Mouse (Mus musculus) forebrain, embryonic 16.5 days (tissue): ENCODE data around the gene Zfp369. TPM values are rescaled to one million over a fixed set of nuclear protein-coding genes. Genes with fewer than 3 reads are reported as not detected.
A peak's percentile ranks its signal among the peaks of the same experiment; 100 is the strongest.
"Not testable (repeated sequence)": the region's sequence is repeated elsewhere in the genome, so short reads cannot be mapped to it uniquely, and the experiment has no call there.

Experiments used
- ATAC-seq: fragments of 200-750 bp; cut with Nextera tagmentation; 2 replicates; pipeline ENCODE4 v1.8.0; 2017; ENCODE audit warnings: mild to moderate bottlenecking, moderate library complexity
- H3K27ac ChIP-seq: fragments of 300-500 bp; sonication (generic); 2 replicates; pipeline ENCODE4 v1.5.1; 2014; ENCODE audit warnings: low read length, control low read depth
- H3K27me3 ChIP-seq: fragments of 300-500 bp; sonication (generic); replicated peaks from 2 replicates; pipeline ENCODE4 v1.6.1; 2014; ENCODE audit warnings: low read length; ENCODE audit not compliant: control insufficient read depth, insufficient read depth
- H3K36me3 ChIP-seq: fragments of 300-500 bp; sonication (generic); 2 replicates; pipeline ENCODE4 v1.6.1; 2014; ENCODE audit not compliant: control insufficient read depth, insufficient read depth
- H3K4me1 ChIP-seq: fragments of 300-500 bp; sonication (generic); replicated peaks from 2 replicates; pipeline ENCODE4 v1.6.1; 2014; ENCODE audit warnings: low read length; ENCODE audit not compliant: control insufficient read depth, insufficient read depth
- H3K4me2 ChIP-seq: fragments of 300-500 bp; sonication (generic); 2 replicates; pipeline ENCODE4 v1.6.1; 2014; ENCODE audit warnings: mild to moderate bottlenecking, low read length, control low read depth
- H3K4me3 ChIP-seq: fragments of 300-500 bp; sonication (generic); replicated peaks from 2 replicates; pipeline ENCODE4 v1.5.1; 2014; ENCODE audit warnings: mild to moderate bottlenecking, low read length, control low read depth
- H3K9ac ChIP-seq: fragments of 300-500 bp; sonication (generic); replicated peaks from 2 replicates; pipeline ENCODE4 v1.6.1; 2014; ENCODE audit warnings: low read depth, low read length, control low read depth
- H3K9me3 ChIP-seq: fragments of 300-500 bp; sonication (generic); 2 replicates; pipeline ENCODE4 v1.6.1; 2016; ENCODE audit warnings: low read length; ENCODE audit not compliant: control insufficient read depth
- WGBS: fragments of 180-500 bp; shearing (Covaris S2); extraction: QIAGEN DNeasy Blood & Tissue Kit; methylation state at CpG from one replicate; pipeline ENCODE4 v1.1.7; 2014; 5-methylcytosine and 5-hydroxymethylcytosine counted together
- polyA plus RNA-seq: library from polyadenylated mRNA; unstranded; fragments of >200 nt; fragmentation: Nextera tagmentation; extraction: Ambion mirVana; gene quantifications from 2 replicates; pipeline ENCODE4 v1.2.1, GENCODE M21; 2015

Gene Zfp369
- polyA plus RNA-seq, 1 experiment from 2014 or later: 21.2 TPM

GRCm38 (mm10) chr13:65259239-65259638, 19.4 kb upstream of the Zfp369 start, which contains the start of gene Gm10775:
Gm10775 (plus strand) TSS chr13:65259539.
- no peaks in the 10 kb centered on the region for H3K27me3 ChIP-seq
- no peaks in the 10 kb centered on the region for H3K4me1 ChIP-seq
- H3K36me3 ChIP-seq: peaks cover 19% of the 10 kb centered on the region
- peaks cover 52% of the 10 kb centered on the region for H3K9me3 ChIP-seq
- H3K27ac ChIP-seq: no peak within 1 kb of the TSS
- peak within 1 kb of the TSS; percentile 39 for H3K4me2 ChIP-seq
- no peak within 1 kb of the TSS for H3K9ac ChIP-seq
- H3K4me3 ChIP-seq: peak within 1 kb of the TSS; percentile 28
- 45% methylated on average over 29 of the region's 29 CpGs for WGBS
- ATAC-seq: no peak

- Histone ChIP-seq H3K9ac (no peak overlapping the region), H3K36me3 (peaks cover 20% of the 10 kb centered on the region), H3K27ac (no peak overlapping the region), H3K9me3 (peaks cover 65% of the 10 kb centered on the region), H3K4me1 (no peaks in the 10 kb centered on the region), H3K4me3 (no peak overlapping the region), H3K27me3 (no peaks in the 10 kb centered on the region), H3K4me2 (no peak overlapping the region)
- ATAC-seq: no peak
- 95% methylated on average over 5 of the region's 5 CpGs for WGBS
Observed at GRCm38 (mm10) chr13:65262086-65262485, 16.5 kb upstream of the Zfp369 start.

GRCm38 (mm10) chr13:65277994-65278382, 626 bp upstream of the Zfp369 start:
- 17% methylated on average over 9 of the region's 9 CpGs for WGBS
- Histone ChIP-seq H3K9me3 (peaks cover 29% of the 10 kb centered on the region), H3K4me3 (peak overlapping the region; percentile 82), H3K27ac (peak overlapping the region; percentile 94), H3K4me1 (peaks cover 13% of the 10 kb centered on the region), H3K4me2 (peak overlapping the region; percentile 76), H3K9ac (peak overlapping the region; percentile 84), H3K27me3 (no peaks in the 10 kb centered on the region), H3K36me3 (peaks cover 8% of the 10 kb centered on the region; the same call in 1 of the 2 replicates)
- ATAC-seq: peak; percentile 37

- Histone ChIP-seq H3K27ac (no peak overlapping the region), H3K4me1 (no peaks in the 10 kb centered on the region), H3K36me3 (peaks cover 66% of the 10 kb centered on the region), H3K4me2 (no peak overlapping the region), H3K9ac (no peak overlapping the region), H3K4me3 (no peak overlapping the region), H3K27me3 (no peaks in the 10 kb centered on the region), H3K9me3 (peaks cover 53% of the 10 kb centered on the region)
- WGBS: 96% methylated on average over 2 of the region's 2 CpGs
- ATAC-seq: no peak
Observed at GRCm38 (mm10) chr13:65286771-65287170, 8.2 kb downstream of the Zfp369 start.

DNA sequence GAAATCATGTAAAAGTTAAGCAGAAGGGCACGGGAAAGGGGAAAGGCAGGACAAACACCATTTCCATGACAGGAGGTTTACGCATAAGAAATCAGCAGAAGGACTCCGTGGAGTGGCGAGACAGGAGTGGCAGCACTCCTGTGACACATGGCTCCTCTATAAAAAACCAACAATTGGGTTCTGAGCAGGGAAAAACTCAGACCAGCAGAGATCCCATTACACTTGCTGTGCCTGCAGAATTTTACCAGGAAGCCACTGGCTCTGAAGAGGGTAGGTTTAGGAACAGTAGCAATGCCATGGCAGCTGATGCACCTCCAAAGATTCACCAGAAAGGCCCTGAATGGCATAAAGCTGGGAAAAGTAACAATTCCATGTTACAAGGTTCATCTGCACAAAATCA, 17.7 kb downstream of the Zfp369 start:
- H3K4me3 ChIP-seq: no peak overlapping the region
- WGBS: 93% methylated on average over 4 of the region's 4 CpGs
- H3K9ac ChIP-seq: no peak overlapping the region
- peaks cover 62% of the 10 kb centered on the region for H3K9me3 ChIP-seq
- no peak overlapping the region for H3K4me2 ChIP-seq
- no peak for ATAC-seq
- no peaks in the 10 kb centered on the region for H3K27me3 ChIP-seq
- no peak overlapping the region for H3K27ac ChIP-seq
- peaks cover 62% of the 10 kb centered on the region for H3K36me3 ChIP-seq
- H3K4me1 ChIP-seq: no peaks in the 10 kb centered on the region

DNA sequence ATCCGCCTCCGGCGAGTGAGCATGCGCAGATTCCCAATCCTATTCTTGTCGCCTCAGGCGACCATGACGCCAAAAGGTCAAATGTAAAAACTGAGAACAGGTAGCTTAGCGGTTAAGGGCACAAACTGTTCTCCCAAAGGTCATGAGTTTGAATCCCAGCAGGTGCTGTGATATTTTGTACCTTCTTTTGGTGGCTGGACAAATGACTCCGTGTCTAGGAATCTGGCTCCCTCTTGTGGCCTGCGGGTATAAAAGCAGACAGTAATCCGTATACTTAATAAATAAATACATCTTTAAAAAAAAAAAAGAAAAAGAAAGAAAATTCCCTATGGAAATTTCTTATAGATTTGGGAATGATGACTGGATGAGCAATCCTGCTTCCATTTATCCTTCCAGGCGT, 32.2 kb downstream of the Zfp369 start:
- not testable (repeated sequence) for H3K36me3 ChIP-seq, H3K9ac ChIP-seq, H3K4me3 ChIP-seq, H3K4me2 ChIP-seq, ATAC-seq, H3K4me1 ChIP-seq, H3K27me3 ChIP-seq, H3K27ac ChIP-seq
- peaks cover 22% of the 10 kb centered on the region for H3K9me3 ChIP-seq
- WGBS: 37% methylated on average over 12 of the region's 12 CpGs

DNA sequence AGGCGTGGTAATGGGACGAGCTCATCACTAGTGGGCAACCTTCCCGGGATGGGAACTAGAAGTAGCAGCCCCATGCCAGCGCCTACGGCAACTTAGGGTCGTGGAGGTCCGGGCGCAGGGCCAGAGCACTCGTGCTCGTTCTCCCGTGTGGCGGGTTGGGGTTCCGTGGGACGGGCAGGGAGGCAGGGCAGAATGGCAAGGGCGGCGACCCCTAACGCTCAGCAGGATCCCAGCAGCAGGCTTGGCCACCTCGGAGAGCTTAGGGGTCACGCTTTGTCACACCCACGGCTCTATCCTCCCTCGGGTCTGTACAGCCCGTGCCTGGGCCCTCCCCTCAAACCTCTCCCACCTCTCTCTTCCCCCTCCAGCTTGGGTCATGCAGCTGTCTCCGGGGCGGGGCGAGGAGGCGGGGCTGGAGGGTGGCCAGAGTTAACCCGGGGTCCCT, 32.7 kb downstream of the Zfp369 start:
- Histone ChIP-seq H3K4me1 (no peaks in the 10 kb centered on the region), H3K4me3 (peak overlapping the region; percentile 17; the same call in 1 of the 2 replicates), H3K9me3 (peaks cover 21% of the 10 kb centered on the region), H3K27ac (no peak overlapping the region), H3K4me2 (peak overlapping the region; percentile 38), H3K9ac (no peak overlapping the region), H3K36me3 (no peaks in the 10 kb centered on the region), H3K27me3 (no peaks in the 10 kb centered on the region)
- WGBS: 38% methylated on average over 25 of the region's 27 CpGs
- ATAC-seq: no peak

DNA sequence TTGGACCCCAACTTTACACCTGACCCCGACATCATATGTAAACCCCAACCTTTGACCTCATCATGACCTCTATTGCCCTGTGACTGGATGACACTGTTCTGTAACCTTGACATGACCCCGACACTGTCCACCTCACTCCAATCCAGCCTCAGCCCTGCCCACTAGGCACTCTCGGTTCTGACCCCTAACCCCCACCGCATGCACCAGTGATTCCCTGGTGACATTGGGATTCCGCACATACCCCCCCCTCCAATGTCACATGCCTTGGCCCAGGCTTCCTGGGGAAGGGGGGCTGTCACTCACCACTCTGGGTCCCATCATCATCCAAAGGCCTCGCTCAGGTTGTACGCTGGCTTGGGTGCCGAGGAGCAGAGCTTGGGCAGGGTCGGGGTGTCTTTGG, 33.2 kb downstream of the Zfp369 start:
- Histone ChIP-seq H3K4me3 (no peak overlapping the region), H3K4me1 (no peaks in the 10 kb centered on the region), H3K4me2 (no peak overlapping the region), H3K27me3 (no peaks in the 10 kb centered on the region), H3K9ac (no peak overlapping the region), H3K9me3 (peaks cover 19% of the 10 kb centered on the region), H3K36me3 (no peaks in the 10 kb centered on the region), H3K27ac (no peak overlapping the region)
- ATAC-seq: no peak
- 96% methylated on average over 9 of the region's 9 CpGs for WGBS

DNA sequence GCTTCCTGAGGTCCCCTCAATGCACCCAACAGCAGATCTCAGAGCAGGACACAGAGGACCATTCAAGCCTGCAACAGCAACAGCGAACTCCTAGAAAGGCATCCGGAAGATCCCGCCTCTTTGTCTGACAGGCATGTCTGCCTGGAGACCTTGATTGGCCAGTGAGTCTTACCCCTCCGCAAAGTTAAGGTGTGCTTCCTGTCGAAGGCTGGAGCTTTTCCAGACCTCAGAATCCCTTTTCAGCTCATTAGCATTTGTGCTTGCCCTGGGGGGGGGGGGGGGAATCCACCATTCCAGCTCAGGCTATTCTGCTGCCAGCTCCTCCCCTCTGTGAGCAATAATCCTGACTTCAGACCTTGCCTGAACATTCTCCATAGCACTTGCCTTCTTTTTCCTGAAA, 69.9 kb downstream of the Zfp369 start:
- H3K36me3 ChIP-seq, H3K9me3 ChIP-seq, H3K27ac ChIP-seq, ATAC-seq, H3K9ac ChIP-seq, H3K4me3 ChIP-seq, H3K27me3 ChIP-seq, H3K4me2 ChIP-seq, H3K4me1 ChIP-seq: not testable (repeated sequence)
- 58% methylated on average over 5 of the region's 5 CpGs for WGBS

DNA sequence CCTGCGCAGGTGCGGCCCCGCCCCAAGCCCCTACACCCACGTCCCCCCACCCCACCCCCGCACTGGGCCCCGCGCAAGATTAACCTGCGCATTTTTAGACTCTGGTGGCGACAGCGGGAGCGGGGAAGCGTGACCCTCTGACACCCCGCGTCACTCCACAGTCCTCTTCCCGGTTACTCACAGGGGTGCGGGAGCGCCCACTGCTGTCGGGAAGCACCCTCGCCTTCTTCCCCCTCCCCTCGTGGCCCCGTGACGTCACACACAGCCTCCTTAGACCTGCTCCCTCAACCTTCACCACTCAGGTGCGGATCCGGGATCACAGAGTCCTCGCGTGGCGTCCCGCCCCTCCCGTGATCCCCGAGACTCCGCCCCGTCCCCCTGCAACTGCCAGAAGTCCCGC, 73.2 kb downstream of the Zfp369 start:
- H3K9ac ChIP-seq, H3K36me3 ChIP-seq, H3K27ac ChIP-seq, H3K27me3 ChIP-seq, H3K4me3 ChIP-seq, ATAC-seq, H3K4me1 ChIP-seq, H3K4me2 ChIP-seq, H3K9me3 ChIP-seq: not testable (repeated sequence)
- WGBS: 8% methylated on average over 27 of the region's 33 CpGs
